Mouse (Mus musculus): ENCODE data around the gene Vsig8. TPM values are rescaled to one million over a fixed set of nuclear protein-coding genes. Genes with fewer than 3 reads are reported as not detected.

The Vsig8 gene
- polyA plus RNA-seq, 1 experiment from 2014 or later: 0.22 TPM

DNA sequence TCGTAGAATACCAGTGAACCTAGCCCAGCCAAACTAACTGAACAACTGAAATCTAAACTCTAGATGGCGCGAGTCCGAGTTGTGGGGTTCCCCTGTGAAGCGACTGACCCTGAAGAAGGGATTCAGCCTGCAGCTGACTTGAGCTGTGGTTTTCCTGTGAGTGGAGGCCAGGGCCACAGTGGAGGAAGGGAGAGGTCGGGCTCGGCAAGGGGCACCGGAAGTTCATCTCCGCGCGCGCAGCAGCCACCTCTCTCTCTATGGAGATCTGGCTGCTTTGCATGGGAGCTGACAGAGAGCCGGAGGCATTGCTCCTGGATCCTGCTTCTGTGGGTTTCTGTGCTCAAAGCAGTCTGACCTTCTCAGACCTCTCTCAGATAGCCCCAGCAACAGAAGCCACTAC lies 42.8 kb upstream of the Vsig8 start:
- Histone ChIP-seq H3K4me2 (ENCODE audit: low read length) (peak overlapping the region; percentile 55), H3K27me3 (ENCODE audit: control insufficient read depth, insufficient read depth, low read length) (no peaks in the 10 kb centered on the region), H3K9ac (ENCODE audit: low read length) (peak overlapping the region; percentile 49; the same call in 1 of the 2 replicates), H3K4me3 (ENCODE audit: control insufficient read depth in 1 of 2, insufficient read depth in 1 of 2, low read depth in 1 of 2, low read length in 2 of 2) (peak overlapping the region in 1 of 2 experiments; percentile 14; a peak in 1 of 4 replicates), H3K36me3 (ENCODE audit: control insufficient read depth, insufficient read depth, low read length) (peaks cover 8% of the 10 kb centered on the region), H3K4me1 (ENCODE audit: control insufficient read depth in 2 of 2, insufficient read depth in 2 of 2, low read length in 2 of 2) (peaks cover 29 to 35% of the 10 kb centered on the region in 2 experiments), H3K9me3 (ENCODE audit: control insufficient read depth, low read length) (peaks cover 5% of the 10 kb centered on the region; the same call in 1 of the 2 replicates), H3K27ac (replicated peaks in 1 of 2; ENCODE audit: control insufficient read depth in 1 of 2, insufficient read depth in 1 of 2, low read depth in 2 of 2, low read length in 2 of 2) (peak overlapping the region; percentile 74 to 79)
- 22% methylated on average over 13 of the region's 13 CpGs for WGBS
- ATAC-seq (ENCODE audit: insufficient number of reproducible peaks, insufficient read depth, low FRiP score, low read depth): peak; percentile 36; the same call in 1 of the 2 replicates

- peak overlapping the region; percentile 74 to 79 for H3K27ac ChIP-seq (replicated peaks in 1 of 2; ENCODE audit: control insufficient read depth in 1 of 2, insufficient read depth in 1 of 2, low read depth in 2 of 2, low read length in 2 of 2)
- peak overlapping the region; percentile 49; the same call in 1 of the 2 replicates for H3K9ac ChIP-seq (ENCODE audit: low read length)
- peak; percentile 55; the same call in 1 of the 2 replicates for ATAC-seq (ENCODE audit: insufficient number of reproducible peaks, insufficient read depth, low FRiP score, low read depth)
- peaks cover 7% of the 10 kb centered on the region; the same call in 1 of the 2 replicates for H3K9me3 ChIP-seq (ENCODE audit: control insufficient read depth, low read length)
- H3K27me3 ChIP-seq (ENCODE audit: control insufficient read depth, insufficient read depth, low read length): no peaks in the 10 kb centered on the region
- H3K36me3 ChIP-seq (ENCODE audit: control insufficient read depth, insufficient read depth, low read length): peaks cover 4% of the 10 kb centered on the region; the same call in 1 of the 2 replicates
- WGBS: 31% methylated on average over 17 of the region's 17 CpGs
- H3K4me1 ChIP-seq (ENCODE audit: control insufficient read depth in 2 of 2, insufficient read depth in 2 of 2, low read length in 2 of 2): peaks cover 25 to 30% of the 10 kb centered on the region in 2 experiments
- no peak overlapping the region for H3K4me3 ChIP-seq (ENCODE audit: control insufficient read depth in 1 of 2, insufficient read depth in 1 of 2, low read depth in 1 of 2, low read length in 2 of 2)
- H3K4me2 ChIP-seq (ENCODE audit: low read length): peak overlapping the region; percentile 55
Measured at GRCm38 (mm10) chr1:172513525-172514212, 42.1 kb upstream of the Vsig8 start.

GRCm38 (mm10) chr1:172514213-172514529 lies 41.6 kb upstream of the Vsig8 start:
- 46% methylated on average over 4 of the region's 4 CpGs for WGBS
- Histone ChIP-seq H3K4me2 (ENCODE audit: low read length) (no peak overlapping the region), H3K9ac (ENCODE audit: low read length) (no peak overlapping the region), H3K27me3 (ENCODE audit: control insufficient read depth, insufficient read depth, low read length) (no peaks in the 10 kb centered on the region), H3K36me3 (ENCODE audit: control insufficient read depth, insufficient read depth, low read length) (no peaks in the 10 kb centered on the region), H3K4me3 (ENCODE audit: control insufficient read depth in 1 of 2, insufficient read depth in 1 of 2, low read depth in 1 of 2, low read length in 2 of 2) (no peak overlapping the region), H3K9me3 (ENCODE audit: control insufficient read depth, low read length) (peaks cover 7% of the 10 kb centered on the region; the same call in 1 of the 2 replicates), H3K4me1 (ENCODE audit: control insufficient read depth in 2 of 2, insufficient read depth in 2 of 2, low read length in 2 of 2) (peaks cover 25 to 28% of the 10 kb centered on the region in 2 experiments), H3K27ac (replicated peaks in 1 of 2; ENCODE audit: control insufficient read depth in 1 of 2, insufficient read depth in 1 of 2, low read depth in 2 of 2, low read length in 2 of 2) (peak overlapping the region; percentile 66 to 79)
- no peak for ATAC-seq (ENCODE audit: insufficient number of reproducible peaks, insufficient read depth, low FRiP score, low read depth)

DNA sequence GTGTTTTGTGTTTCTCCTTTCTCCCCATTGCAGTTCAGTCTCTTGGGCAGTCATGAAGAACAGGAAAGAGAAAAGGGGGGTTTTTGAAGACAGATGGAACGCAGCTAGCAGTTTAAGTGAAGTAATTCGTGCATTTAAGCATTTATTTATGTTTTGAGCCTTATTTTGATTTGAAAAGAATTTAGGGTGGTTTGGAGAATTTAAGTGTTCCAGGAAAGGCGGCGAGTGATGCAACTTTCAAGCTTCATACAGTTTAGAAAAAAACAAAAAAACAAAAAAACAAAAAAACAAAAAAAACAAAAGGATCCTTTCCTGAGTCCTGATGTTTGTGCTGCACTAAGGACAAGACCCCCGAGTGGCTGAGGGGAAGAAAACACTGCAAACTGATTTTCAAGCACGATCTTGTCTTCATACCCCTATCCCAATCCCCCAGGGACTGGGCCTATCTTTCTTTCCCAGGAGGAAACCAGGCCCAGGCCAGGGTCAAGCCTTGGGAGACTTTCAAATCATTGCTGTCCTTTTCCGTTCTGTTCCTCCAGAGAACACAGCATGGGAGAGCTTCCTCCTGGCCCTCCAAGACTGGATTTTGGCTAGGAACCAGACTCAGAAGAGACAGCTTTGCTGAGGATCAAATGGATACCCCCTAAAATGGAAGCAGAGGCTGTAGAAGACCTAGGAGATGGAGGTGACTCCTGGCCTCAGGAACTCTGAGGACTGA lies 41.0 kb upstream of the Vsig8 start:
- Histone ChIP-seq H3K4me3 (ENCODE audit: control insufficient read depth in 1 of 2, insufficient read depth in 1 of 2, low read depth in 1 of 2, low read length in 2 of 2) (no peak overlapping the region), H3K4me1 (ENCODE audit: control insufficient read depth in 2 of 2, insufficient read depth in 2 of 2, low read length in 2 of 2) (peaks cover 26 to 28% of the 10 kb centered on the region in 2 experiments), H3K9me3 (ENCODE audit: control insufficient read depth, low read length) (peaks cover 7% of the 10 kb centered on the region; the same call in 1 of the 2 replicates), H3K4me2 (ENCODE audit: low read length) (no peak overlapping the region), H3K27ac (replicated peaks in 1 of 2; ENCODE audit: control insufficient read depth in 1 of 2, insufficient read depth in 1 of 2, low read depth in 2 of 2, low read length in 2 of 2) (peak overlapping the region; percentile 66 to 79), H3K36me3 (ENCODE audit: control insufficient read depth, insufficient read depth, low read length) (no peaks in the 10 kb centered on the region), H3K27me3 (ENCODE audit: control insufficient read depth, insufficient read depth, low read length) (no peaks in the 10 kb centered on the region), H3K9ac (ENCODE audit: low read length) (no peak overlapping the region)
- WGBS: 63% methylated on average over 7 of the region's 7 CpGs
- no peak for ATAC-seq (ENCODE audit: insufficient number of reproducible peaks, insufficient read depth, low FRiP score, low read depth)

DNA sequence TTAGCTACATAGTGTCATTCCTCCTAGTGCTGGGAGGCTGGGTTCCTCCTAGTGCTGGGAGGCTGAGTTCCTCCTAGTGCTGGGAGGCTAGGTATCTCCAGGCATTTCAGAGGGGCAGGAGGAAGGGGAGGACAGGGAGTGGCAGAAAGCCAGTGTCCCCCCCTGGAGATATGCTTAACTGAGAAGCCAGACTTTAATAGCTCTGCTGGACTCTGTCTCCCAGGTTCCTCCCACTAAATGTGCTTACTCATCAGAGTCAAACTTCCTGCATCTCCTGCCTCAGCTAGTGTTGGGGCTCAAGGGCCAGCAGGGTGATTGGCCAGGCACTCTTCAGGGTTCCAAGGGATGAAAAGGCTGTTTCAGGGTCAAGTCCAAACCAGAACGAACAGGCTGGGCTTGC lies 40.3 kb upstream of the Vsig8 start:
- WGBS: 83% methylated on average over 1 of the region's 1 CpGs
- peaks cover 7% of the 10 kb centered on the region; the same call in 1 of the 2 replicates for H3K9me3 ChIP-seq (ENCODE audit: control insufficient read depth, low read length)
- no peaks in the 10 kb centered on the region for H3K36me3 ChIP-seq (ENCODE audit: control insufficient read depth, insufficient read depth, low read length)
- H3K9ac ChIP-seq (ENCODE audit: low read length): no peak overlapping the region
- peaks cover 24 to 25% of the 10 kb centered on the region in 2 experiments for H3K4me1 ChIP-seq (ENCODE audit: control insufficient read depth in 2 of 2, insufficient read depth in 2 of 2, low read length in 2 of 2)
- no peaks in the 10 kb centered on the region for H3K27me3 ChIP-seq (ENCODE audit: control insufficient read depth, insufficient read depth, low read length)
- H3K27ac ChIP-seq (replicated peaks in 1 of 2; ENCODE audit: control insufficient read depth in 1 of 2, insufficient read depth in 1 of 2, low read depth in 2 of 2, low read length in 2 of 2): peak overlapping the region; percentile 36 to 79; a peak in 2 of 4 replicates
- ATAC-seq (ENCODE audit: insufficient number of reproducible peaks, insufficient read depth, low FRiP score, low read depth): no peak
- H3K4me2 ChIP-seq (ENCODE audit: low read length): no peak overlapping the region
- no peak overlapping the region for H3K4me3 ChIP-seq (ENCODE audit: control insufficient read depth in 1 of 2, insufficient read depth in 1 of 2, low read depth in 1 of 2, low read length in 2 of 2)

DNA sequence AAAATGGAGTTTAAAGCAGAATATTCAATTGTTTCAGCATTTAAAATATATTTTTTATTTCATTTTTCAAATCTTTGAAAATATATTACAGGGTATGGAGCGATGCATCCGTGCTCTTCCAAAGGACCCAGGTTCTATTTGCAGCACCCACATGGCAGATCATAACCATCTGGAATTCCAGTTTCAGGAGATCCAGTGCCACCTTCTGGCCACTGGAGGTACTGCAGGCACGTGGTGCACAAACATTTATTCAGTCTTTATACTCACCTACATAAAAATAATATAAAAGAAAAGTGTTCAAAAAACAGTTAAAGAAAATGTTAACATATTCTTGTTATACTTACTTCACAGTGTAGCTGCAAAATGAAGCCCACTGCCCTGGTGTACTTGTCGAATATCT lies 37.7 kb upstream of the Vsig8 start:
- no peaks in the 10 kb centered on the region for H3K27me3 ChIP-seq (ENCODE audit: control insufficient read depth, insufficient read depth, low read length)
- H3K4me1 ChIP-seq (ENCODE audit: control insufficient read depth in 2 of 2, insufficient read depth in 2 of 2, low read length in 2 of 2): peaks cover 21 to 22% of the 10 kb centered on the region in 2 experiments; a peak in 3 of 4 replicates
- H3K9ac ChIP-seq (ENCODE audit: low read length): no peak overlapping the region
- 69% methylated on average over 4 of the region's 4 CpGs for WGBS
- ATAC-seq (ENCODE audit: insufficient number of reproducible peaks, insufficient read depth, low FRiP score, low read depth): no peak
- no peak overlapping the region for H3K27ac ChIP-seq (replicated peaks in 1 of 2; ENCODE audit: control insufficient read depth in 1 of 2, insufficient read depth in 1 of 2, low read depth in 2 of 2, low read length in 2 of 2)
- peaks cover 7% of the 10 kb centered on the region; the same call in 1 of the 2 replicates for H3K9me3 ChIP-seq (ENCODE audit: control insufficient read depth, low read length)
- H3K36me3 ChIP-seq (ENCODE audit: control insufficient read depth, insufficient read depth, low read length): no peaks in the 10 kb centered on the region
- H3K4me3 ChIP-seq (ENCODE audit: control insufficient read depth in 1 of 2, insufficient read depth in 1 of 2, low read depth in 1 of 2, low read length in 2 of 2): no peak overlapping the region
- no peak overlapping the region for H3K4me2 ChIP-seq (ENCODE audit: low read length)

DNA sequence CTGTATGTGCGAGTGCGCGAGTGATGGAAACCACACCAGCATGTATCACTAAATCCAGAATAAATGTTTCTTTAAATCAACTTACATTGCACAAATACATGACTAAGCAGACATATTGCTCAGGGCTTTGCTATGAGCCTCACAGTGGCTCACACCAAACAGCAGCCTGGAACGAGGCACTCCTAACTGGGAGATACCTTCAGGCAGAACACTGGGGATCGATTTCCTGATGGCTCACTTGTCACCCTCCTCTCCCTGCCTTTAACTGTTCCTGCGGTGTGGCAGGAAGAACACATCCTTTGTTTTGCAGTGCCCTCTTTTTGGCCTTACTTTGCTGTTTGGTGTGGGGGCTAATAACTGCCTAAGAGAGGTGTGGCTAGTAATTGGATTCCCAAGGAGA lies 36.1 kb upstream of the Vsig8 start:
- Histone ChIP-seq H3K4me1 (ENCODE audit: control insufficient read depth in 2 of 2, insufficient read depth in 2 of 2, low read length in 2 of 2) (peaks cover 10% of the 10 kb centered on the region in 2 experiments), H3K27ac (replicated peaks in 1 of 2; ENCODE audit: control insufficient read depth in 1 of 2, insufficient read depth in 1 of 2, low read depth in 2 of 2, low read length in 2 of 2) (no peak overlapping the region)
- 56% methylated on average over 6 of the region's 6 CpGs for WGBS

More for the DNA sequence above, 36.1 kb upstream of the Vsig8 start:
- Histone ChIP-seq H3K9ac (ENCODE audit: low read length) (no peak overlapping the region), H3K4me3 (ENCODE audit: control insufficient read depth in 1 of 2, insufficient read depth in 1 of 2, low read depth in 1 of 2, low read length in 2 of 2) (no peak overlapping the region), H3K9me3 (ENCODE audit: control insufficient read depth, low read length) (peaks cover 10% of the 10 kb centered on the region; the same call in 1 of the 2 replicates), H3K4me2 (ENCODE audit: low read length) (no peak overlapping the region), H3K36me3 (ENCODE audit: control insufficient read depth, insufficient read depth, low read length) (no peaks in the 10 kb centered on the region), H3K27me3 (ENCODE audit: control insufficient read depth, insufficient read depth, low read length) (no peaks in the 10 kb centered on the region)
- no peak for ATAC-seq (ENCODE audit: insufficient number of reproducible peaks, insufficient read depth, low FRiP score, low read depth)
